Comparison of ENCODE assay signal across 8 mouse cellular contexts in the genomic region with DNA sequence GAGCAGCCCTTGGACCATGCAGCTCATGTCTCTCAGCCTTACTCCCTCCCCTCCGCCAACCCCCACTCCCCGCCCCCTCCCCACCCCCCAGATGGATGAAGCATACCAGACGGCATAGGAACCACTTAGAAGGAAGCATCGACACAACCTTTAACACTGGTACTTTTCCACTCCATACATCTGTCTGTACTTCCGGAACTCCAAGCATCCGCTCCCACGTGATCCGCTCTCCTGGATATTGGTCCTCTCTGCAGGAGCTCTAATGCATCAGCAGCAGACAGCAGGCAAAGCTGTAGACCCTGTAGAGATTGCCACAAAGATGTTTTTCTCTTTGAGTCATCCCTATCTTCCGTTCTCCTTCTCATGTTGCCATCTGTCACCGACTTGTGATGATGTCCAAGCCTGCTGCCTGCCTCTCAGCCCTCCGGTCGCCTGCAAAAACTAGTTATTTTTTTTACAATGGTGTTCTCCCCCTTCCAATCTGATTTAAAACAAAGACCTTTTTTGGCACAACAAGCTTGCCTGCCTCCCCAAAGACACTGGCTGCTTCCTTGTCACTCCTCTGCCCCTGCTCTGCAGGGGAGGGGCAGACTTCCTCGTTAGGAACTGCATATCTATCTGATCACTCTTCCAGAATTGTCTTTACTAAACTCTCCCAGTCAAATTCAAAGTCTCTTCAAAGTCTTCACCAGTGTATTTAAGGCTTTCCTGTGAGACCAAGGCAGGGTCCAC.
A peak's percentile ranks its signal among the peaks of the same experiment; 100 is the strongest.
DNase-seq lines count a peak whose midpoint lies in the region; ATAC-seq and TF ChIP-seq lines count a peak whose summit lies in the region.

No protein-coding gene starts in this region.

- peak; percentile 88 for ATAC-seq in lung, embryonic 15.5 days (ENCODE audit: borderline replicate concordance, extremely low read depth, low FRiP score, low TSS enrichment)
- ATAC-seq in hindbrain, embryonic 15.5 days (ENCODE audit: low FRiP score, low read depth): peak; percentile 77; the same call in 1 of the 2 replicates
- peak; percentile 51; the same call in 1 of the 2 replicates for ATAC-seq in midbrain, embryonic 16.5 days

- peak overlapping the region; percentile 35; the same call in 1 of the 2 replicates for H3K27ac ChIP-seq in lung, embryonic 15.5 days
- 0 out of 2 replicates have a peak overlapping the region, but pooled peaks have one; percentile 9 for H3K27ac ChIP-seq in cortical plate, adult 2 months (ENCODE audit: insufficient read depth, low read length)
- peak overlapping the region; percentile 45; the same call in 1 of the 2 replicates for H3K27ac ChIP-seq in hindbrain, embryonic 15.5 days (replicated peaks)
- no peak overlapping the region for H3K27ac ChIP-seq in midbrain, embryonic 16.5 days (ENCODE audit: low read length)

- H3K27me3 ChIP-seq in lung, embryonic 15.5 days: no peaks in the 10 kb centered on the region
- H3K27me3 ChIP-seq in hindbrain, embryonic 15.5 days: no peaks in the 10 kb centered on the region
- H3K27me3 ChIP-seq in midbrain, embryonic 16.5 days (ENCODE audit: control insufficient read depth, insufficient read depth, low read depth, low read length): no peaks in the 10 kb centered on the region

- H3K9me3 ChIP-seq in lung, embryonic 15.5 days: no peaks in the 10 kb centered on the region
- no peaks in the 10 kb centered on the region for H3K9me3 ChIP-seq in hindbrain, embryonic 15.5 days
- no peaks in the 10 kb centered on the region for H3K9me3 ChIP-seq in midbrain, embryonic 16.5 days (replicated peaks; ENCODE audit: control insufficient read depth, low read length, poor library complexity, severe bottlenecking)

- no peaks in the 10 kb centered on the region for H3K36me3 ChIP-seq in lung, embryonic 15.5 days
- H3K36me3 ChIP-seq in hindbrain, embryonic 15.5 days: no peaks in the 10 kb centered on the region
- no peaks in the 10 kb centered on the region for H3K36me3 ChIP-seq in midbrain, embryonic 16.5 days (ENCODE audit: control insufficient read depth, insufficient read depth, low read length)

- H3K4me3 ChIP-seq in lung, embryonic 15.5 days: peak overlapping the region; percentile 10; the same call in 1 of the 2 replicates
- H3K4me3 ChIP-seq in lung, adult 2 months (replicated peaks; ENCODE audit: extremely low read depth, low read depth, low read length): no peak overlapping the region
- peak overlapping the region; percentile 17; the same call in 1 of the 2 replicates for H3K4me3 ChIP-seq in cortical plate, adult 2 months (ENCODE audit: insufficient read depth, low read length)
- peak overlapping the region; percentile 9; the same call in 1 of the 2 replicates for H3K4me3 ChIP-seq in hindbrain, embryonic 15.5 days
- peak overlapping the region; percentile 17; the same call in 1 of the 2 replicates for H3K4me3 ChIP-seq in midbrain, embryonic 16.5 days (ENCODE audit: low read depth, low read length)

- TF ChIP-seq POLR2A in lung, adult 2 months (IDR thresholded peaks at IDR 0.05; ENCODE audit: borderline replicate concordance, extremely low read depth, low read depth, low read length): no peak
- TF ChIP-seq POLR2A in cortical plate, adult 2 months (IDR thresholded peaks at IDR 0.05; ENCODE audit: extremely low read depth, insufficient read depth, low read length): 0 out of 2 replicates have a peak, but pooled peaks have one; percentile 20

- intact Hi-C loops in gastrocnemius, postnatal 36 days (cut with DNase I): no loop called here

- H3K4me2 ChIP-seq in lung, embryonic 15.5 days: peak overlapping the region; percentile 46
- H3K4me2 ChIP-seq in hindbrain, embryonic 15.5 days: peak overlapping the region; percentile 45
- H3K4me2 ChIP-seq in midbrain, embryonic 16.5 days (ENCODE audit: low read length): peak overlapping the region; percentile 33

- TF ChIP-seq CTCF in lung, adult 2 months (IDR thresholded peaks at IDR 0.05; ENCODE audit: insufficient read depth, low read length): no peak
- no peak for TF ChIP-seq CTCF in cortical plate, adult 2 months (IDR thresholded peaks at IDR 0.05; ENCODE audit: extremely low read depth, insufficient read depth, low read length)

- H3K4me1 ChIP-seq in lung, embryonic 15.5 days: peaks cover 5% of the 10 kb centered on the region
- 0 out of 2 replicates have a peak, but pooled peaks cover 2% of the 10 kb centered on the region for H3K4me1 ChIP-seq in lung, adult 2 months (ENCODE audit: control insufficient read depth, insufficient read depth, low read length)
- H3K4me1 ChIP-seq in cortical plate, adult 2 months (ENCODE audit: control insufficient read depth, insufficient read depth, low read length): 0 out of 2 replicates have a peak, but pooled peaks cover 2% of the 10 kb centered on the region
- peaks cover 10% of the 10 kb centered on the region; the same call in 1 of the 2 replicates for H3K4me1 ChIP-seq in hindbrain, embryonic 15.5 days (replicated peaks)
- peaks cover 6% of the 10 kb centered on the region; the same call in 1 of the 2 replicates for H3K4me1 ChIP-seq in midbrain, embryonic 16.5 days (ENCODE audit: control insufficient read depth, insufficient read depth, low read length)

- no peak overlapping the region for H3K9ac ChIP-seq in lung, embryonic 15.5 days
- no peak overlapping the region for H3K9ac ChIP-seq in hindbrain, embryonic 15.5 days
- H3K9ac ChIP-seq in midbrain, embryonic 16.5 days (ENCODE audit: low read depth, low read length): no peak overlapping the region

- DNase-seq in lung, adult 2 months: no peak
- peak; percentile 33 for DNase-seq in left cerebral cortex, adult 11 months (ENCODE audit: low spot score)
- DNase-seq in ovary, postnatal 10 days (ENCODE audit: low spot score): no peak
- no peak for DNase-seq in gastrocnemius, postnatal 36 days

- 8% methylated on average over 13 of the region's 13 CpGs for WGBS in lung, embryonic 15.5 days
- 12% methylated on average over 13 of the region's 13 CpGs for WGBS in lung, adult 2 months
- WGBS in hindbrain, embryonic 15.5 days: 20% methylated on average over 13 of the region's 13 CpGs
- WGBS in midbrain, embryonic 16.5 days: 25% methylated on average over 13 of the region's 13 CpGs
